Mouse (Mus musculus): ENCODE results near the gene Gm15517.
"Not testable (repeated sequence)": the region's sequence is repeated elsewhere in the genome, so short reads cannot be mapped to it uniquely, and the experiment has no call there.

GRCm38 (mm10) chr7:44222335-44222734, 38.9 kb upstream of the Gm15517 start:
- not testable (repeated sequence) for TF ChIP-seq CTCF, EP300 (IDR thresholded peaks at IDR 0.05; ENCODE audit: low read depth)

All from liver, embryonic 14.5 days (tissue).